Comparison of ENCODE assay signal across 8 mouse cellular contexts in genomic region chr5:111506410-111506809, GRCm38 (mm10).
DNase-seq lines count a peak whose midpoint lies in the region; ATAC-seq and TF ChIP-seq lines count a peak whose summit lies in the region.

No protein-coding gene starts in this region.

- no peak for TF ChIP-seq CTCF in kidney, adult 2 months (conservative IDR thresholded peaks at IDR 0.05; ENCODE audit: insufficient read depth, insufficient read length, low read depth, low read length)
- no peak for TF ChIP-seq CTCF in lung, embryonic 14.5 days (IDR thresholded peaks at IDR 0.05; ENCODE audit: low read depth)

- no peaks in the 10 kb centered on the region; the same call in 1 of the 2 replicates for H3K4me1 ChIP-seq in kidney, adult 2 months (ENCODE audit: control insufficient read depth, insufficient read depth, low read length)
- peaks cover 19% of the 10 kb centered on the region for H3K4me1 ChIP-seq in lung, embryonic 14.5 days (ENCODE audit: insufficient read depth)

- H3K36me3 ChIP-seq in kidney, adult 2 months (ENCODE audit: control insufficient read depth, insufficient read depth, low read length), result no peaks in the 10 kb centered on the region
- H3K36me3 ChIP-seq in lung, embryonic 14.5 days (ENCODE audit: insufficient read depth), result no peaks in the 10 kb centered on the region

- H3K9me3 ChIP-seq in lung, embryonic 14.5 days (ENCODE audit: low read depth, low read length), result no peaks in the 10 kb centered on the region

- H3K4me2 ChIP-seq in lung, embryonic 14.5 days, result no peak overlapping the region

- TF ChIP-seq POLR2A in kidney, adult 2 months (IDR thresholded peaks at IDR 0.05; ENCODE audit: low read depth, low read length), result no peak

- peak; percentile 36 to 65 for DNase-seq in adrenal gland, adult (ENCODE audit: inconsistent age in 2 of 2, low spot score in 1 of 2)
- no peak for DNase-seq in adrenal gland, adult 8-10 months
- peak; percentile 68 for DNase-seq in kidney, adult 2 months
- peak; percentile 72 for DNase-seq in lung, embryonic 14.5 days
- DNase-seq in layer of hippocampus, postnatal 10 days (ENCODE audit: low spot score in 2 of 2), result no peak
- DNase-seq in c-Kit-positive CD71-positive TER-119-positive erythroid progenitor cells, embryonic 14.5 days (ENCODE audit: low spot score), result no peak
- DNase-seq in thymus, postnatal 25 days, result no peak

- H3K9ac ChIP-seq in lung, embryonic 14.5 days, result no peak overlapping the region

- no peak overlapping the region for H3K4me3 ChIP-seq in kidney, adult 2 months (ENCODE audit: insufficient read depth, low read depth, low read length)
- no peak overlapping the region for H3K4me3 ChIP-seq in lung, embryonic 14.5 days (ENCODE audit: low read depth, low read length)

- 34% methylated on average over 12 of the region's 12 CpGs for WGBS in kidney, adult 2 months
- WGBS in lung, embryonic 14.5 days, result 12% methylated on average over 12 of the region's 12 CpGs

- peak; percentile 40 for ATAC-seq in erythroblast, adult 5-6 weeks (replicated peaks; ENCODE audit: low FRiP score, poor library complexity, severe bottlenecking)
- ATAC-seq in lung, embryonic 14.5 days (ENCODE audit: insufficient read depth), result peak; percentile 16; the same call in 1 of the 2 replicates

- no peaks in the 10 kb centered on the region for H3K27me3 ChIP-seq in kidney, adult 2 months (replicated peaks; ENCODE audit: control insufficient read depth, insufficient read depth, low read length)
- no peaks in the 10 kb centered on the region for H3K27me3 ChIP-seq in lung, embryonic 14.5 days (ENCODE audit: insufficient read depth, low read length)

- no peak overlapping the region for H3K27ac ChIP-seq in kidney, adult 2 months (ENCODE audit: insufficient read depth, low read depth, low read length)
- H3K27ac ChIP-seq in lung, embryonic 14.5 days (ENCODE audit: low read depth), result peak overlapping the region; percentile 44; the same call in 1 of the 2 replicates

Comparison
In these comparisons a context has a peak if more than half of its experiments do, and no peak if none do; other contexts are left out.
1. DNase-seq: peak in adrenal gland, adult (2 of 2), kidney, adult 2 months (single experiment) and lung, embryonic 14.5 days (single experiment); none in adrenal gland, adult 8-10 months (single experiment), layer of hippocampus, postnatal 10 days (0 of 2), c-Kit-positive CD71-positive TER-119-positive erythroid progenitor cells, embryonic 14.5 days (single experiment) and thymus, postnatal 25 days (single experiment).